9 mouse cellular contexts compared by ENCODE assay signal in genomic region chr12:49401119-49401795, GRCm38 (mm10). TPM values are rescaled to one million over a fixed set of nuclear protein-coding genes. Genes with fewer than 3 reads are reported as not detected.
A peak's percentile ranks its signal among the peaks of the same experiment; 100 is the strongest.
DNase-seq lines count a peak whose midpoint lies in the region; ATAC-seq and TF ChIP-seq lines count a peak whose summit lies in the region.
"Had no signal": no experiment of that assay in that cellular context is flagged by ENCODE, and none has a peak within 500 bp of the region (broad histone marks: within the 10 kb centered on the region; RNA-seq: fewer than 3 reads in every experiment).

No protein-coding gene starts in this region.

- TF ChIP-seq CTCF in lung, postnatal 0 days (IDR thresholded peaks at IDR 0.05) = no peak
- no peak for TF ChIP-seq CTCF in lung, adult 2 months (IDR thresholded peaks at IDR 0.05; ENCODE audit: insufficient read depth, low read length)

- H3K9me3 ChIP-seq in lung, postnatal 0 days (ENCODE audit: low read length) = no peaks in the 10 kb centered on the region
- H3K9me3 ChIP-seq in forebrain, embryonic 10.5 days = no peaks in the 10 kb centered on the region
- H3K9me3 ChIP-seq in midbrain, embryonic 15.5 days = no peaks in the 10 kb centered on the region

- TF ChIP-seq EP300 in lung, postnatal 0 days (IDR thresholded peaks at IDR 0.05) = no peak

- no peak for DNase-seq in lung, postnatal 0 days (ENCODE audit: low spot score)
- no peak for DNase-seq in lung, adult 2 months
- peak; percentile 77 for DNase-seq in forebrain, embryonic 10.5 days (ENCODE audit: extremely low spot score, low spot score)
- DNase-seq in layer of hippocampus, adult 8-10 months (ENCODE audit: low spot score in 2 of 2) = peak; percentile 80 to 81
- DNase-seq in urinary bladder, postnatal 25 days (ENCODE audit: low spot score) = no peak
- no peak for DNase-seq in yolk sac, embryonic 10.5 days (ENCODE audit: low spot score)

- peak overlapping the region; percentile 31 for H3K4me3 ChIP-seq in lung, postnatal 0 days (ENCODE audit: low read depth, low read length)
- H3K4me3 ChIP-seq in lung, adult 2 months (replicated peaks; ENCODE audit: extremely low read depth, low read depth, low read length) = no peak overlapping the region
- H3K4me3 ChIP-seq in forebrain, embryonic 10.5 days = peak overlapping the region; percentile 74
- H3K4me3 ChIP-seq in midbrain, embryonic 15.5 days = peak overlapping the region; percentile 38

- peaks cover 6% of the 10 kb centered on the region; the same call in 1 of the 2 replicates for H3K4me1 ChIP-seq in lung, postnatal 0 days (ENCODE audit: insufficient read depth, low read depth, low read length)
- H3K4me1 ChIP-seq in lung, adult 2 months (ENCODE audit: control insufficient read depth, insufficient read depth, low read length) = no peaks in the 10 kb centered on the region
- peaks cover 34% of the 10 kb centered on the region for H3K4me1 ChIP-seq in forebrain, embryonic 10.5 days
- H3K4me1 ChIP-seq in midbrain, embryonic 15.5 days = peaks cover 11% of the 10 kb centered on the region

- H3K27ac ChIP-seq in lung, postnatal 0 days (ENCODE audit: low read length) = no peak overlapping the region
- H3K27ac ChIP-seq in forebrain, embryonic 10.5 days = peak overlapping the region; percentile 99
- peak overlapping the region; percentile 31; the same call in 1 of the 2 replicates for H3K27ac ChIP-seq in midbrain, embryonic 15.5 days

- H3K4me2 ChIP-seq in lung, postnatal 0 days (replicated peaks; ENCODE audit: low read depth, low read length) = peak overlapping the region; percentile 60
- peak overlapping the region; percentile 76 for H3K4me2 ChIP-seq in midbrain, embryonic 15.5 days

- ATAC-seq in lung, postnatal 0 days = peak; percentile 53
- peak; percentile 83 for ATAC-seq in midbrain, embryonic 15.5 days (replicated peaks)
- no peak for ATAC-seq in activated CD4-positive, CD25-positive, alpha-beta regulatory T cell, adult 4 months

- H3K9ac ChIP-seq in lung, postnatal 0 days (replicated peaks; ENCODE audit: low read depth) = no peak overlapping the region
- peak overlapping the region; percentile 20; the same call in 1 of the 2 replicates for H3K9ac ChIP-seq in midbrain, embryonic 15.5 days

- peaks cover 45% of the 10 kb centered on the region for H3K27me3 ChIP-seq in lung, postnatal 0 days (replicated peaks; ENCODE audit: insufficient read depth, low read length)
- H3K27me3 ChIP-seq in forebrain, embryonic 10.5 days (ENCODE audit: poor library complexity, severe bottlenecking) = peaks cover 84% of the 10 kb centered on the region
- peaks cover 66% of the 10 kb centered on the region for H3K27me3 ChIP-seq in midbrain, embryonic 15.5 days (replicated peaks)

- WGBS in lung, postnatal 0 days = under 1% methylated on average over 63 of the region's 68 CpGs
- 1% methylated on average over 68 of the region's 68 CpGs for WGBS in lung, adult 2 months
- under 1% methylated on average over 68 of the region's 68 CpGs for WGBS in forebrain, embryonic 10.5 days
- under 1% methylated on average over 67 of the region's 68 CpGs for WGBS in midbrain, embryonic 15.5 days

- no peaks in the 10 kb centered on the region for H3K36me3 ChIP-seq in lung, postnatal 0 days (ENCODE audit: insufficient read depth, low read length)
- H3K36me3 ChIP-seq in forebrain, embryonic 10.5 days (replicated peaks) = 0 out of 2 replicates have a peak, but pooled peaks cover 4% of the 10 kb centered on the region
- H3K36me3 ChIP-seq in midbrain, embryonic 15.5 days (replicated peaks) = no peaks in the 10 kb centered on the region

- no peak for TF ChIP-seq POLR2A in lung, adult 2 months (IDR thresholded peaks at IDR 0.05; ENCODE audit: borderline replicate concordance, extremely low read depth, low read depth, low read length)

RNA-seq across cellular contexts. Expression of gene Gm43517, which starts 16.3 kb away (rescaled TPM):
- not detected in 2 replicates for polyA plus RNA-seq in lung, postnatal 0 days (2015; fragmentation: Nextera tagmentation; extraction: Ambion mirVana)
- polyA plus RNA-seq in lung, adult 2 months (2012; rRNA removed) = not detected in 2 replicates
- 1.2 TPM in 2 replicates for polyA plus RNA-seq in forebrain, embryonic 10.5 days (2016; fragmentation: Nextera tagmentation; extraction: Ambion mirVana)
- total RNA-seq in layer of hippocampus, adult 8-10 months (2022) = 10 to 100 TPM in 3 of 4 experiments, 1 to 10 TPM in 1; 6.2 to 16.4 (median 10.8) TPM
- 0.24 TPM in 1 of 2 replicates, not detected in the other for polyA plus RNA-seq in midbrain, embryonic 15.5 days (2015; fragmentation: Nextera tagmentation; extraction: Ambion mirVana)
- not detected for polyA plus RNA-seq in activated CD4-positive, CD25-positive, alpha-beta regulatory T cell, adult 4 months (2017; shearing (Covaris generic))
- total RNA-seq: neutrophil, adult 5-6 weeks had no signal

RNA-seq across cellular contexts. Expression of gene Foxg1, which starts 18.8 kb away (rescaled TPM):
- not detected in 2 replicates for polyA plus RNA-seq in lung, postnatal 0 days (2015; fragmentation: Nextera tagmentation; extraction: Ambion mirVana)
- 0.07 TPM in 1 of 2 replicates, not detected in the other for polyA plus RNA-seq in lung, adult 2 months (2012; rRNA removed)
- polyA plus RNA-seq in forebrain, embryonic 10.5 days (2016; fragmentation: Nextera tagmentation; extraction: Ambion mirVana) = 20.2 and 20.7 TPM in 2 replicates
- 100 to 1,000 TPM; 124 to 133 (median 128) TPM for total RNA-seq in layer of hippocampus, adult 8-10 months (2022)
- polyA plus RNA-seq in midbrain, embryonic 15.5 days (2015; fragmentation: Nextera tagmentation; extraction: Ambion mirVana) = 1.3 and 2.4 TPM in 2 replicates
- polyA plus RNA-seq in activated CD4-positive, CD25-positive, alpha-beta regulatory T cell, adult 4 months (2017; shearing (Covaris generic)) = not detected
- total RNA-seq: neutrophil, adult 5-6 weeks had no signal

Comparison
In these comparisons a context has a peak if more than half of its experiments do, and no peak if none do; other contexts are left out.
1. DNase-seq: peak in forebrain, embryonic 10.5 days (single experiment) and layer of hippocampus, adult 8-10 months (2 of 2); none in lung, postnatal 0 days (single experiment), lung, adult 2 months (single experiment), urinary bladder, postnatal 25 days (single experiment) and yolk sac, embryonic 10.5 days (single experiment).